Mouse (Mus musculus) duodenum, adult 2 months (tissue): Measurements from ENCODE around the gene Olfr281. TPM values are rescaled to one million over a fixed set of nuclear protein-coding genes. Genes with fewer than 3 reads are reported as not detected.

Experiments used
- polyA plus RNA-seq: library from polyadenylated mRNA; depleted of rRNA; stranded (reverse); fragments of >200 nt; gene quantifications from 2 replicates; pipeline ENCODE4 v1.2.3, GENCODE M21; 2012; ENCODE audit warnings: low replicate concordance; rRNA removed

The Olfr281 gene
- polyA plus RNA-seq: not detected in 2 replicates

GRCm38 (mm10) chr15:98452288-98452687, at the start of gene Olfr281:
Gene Olfr281 (plus strand): TSS chr15:98452588.

GRCm38 (mm10) chr15:98430925-98431324, 21.5 kb upstream of the Olfr281 start, which contains the start of gene Olfr282:
Gene Olfr282 (plus strand): TSS chr15:98431225.

GRCm38 (mm10) chr15:98469596-98469995, 17.2 kb downstream of the Olfr281 start, which contains the start of gene OR5BS1P:
Gene OR5BS1P (plus strand): TSS chr15:98469896.

GRCm38 (mm10) chr15:98482701-98483100, 30.3 kb downstream of the Olfr281 start, which contains the start of gene Lalba:
Gene Lalba (minus strand): TSS chr15:98482721.

GRCm38 (mm10) chr15:98492102-98492501, 39.7 kb downstream of the Olfr281 start, which contains the start of gene Olfr279:
Gene Olfr279 (plus strand): TSS chr15:98492402.

Other genes starting within 250 kb of the Olfr281 start
- gene Gm44579, start 231.6 kb upstream of the Olfr281 start, polyA plus RNA-seq: not detected in 2 replicates
- 0.63 and 1.1 TPM in 2 replicates for gene Olfr287, start 231.5 kb upstream of the Olfr281 start, polyA plus RNA-seq
- gene Olfr286, start 218.1 kb upstream of the Olfr281 start, polyA plus RNA-seq: 0.02 TPM in 2 replicates
- not detected in 2 replicates for gene H1fnt, start 195.3 kb upstream of the Olfr281 start, polyA plus RNA-seq
- gene Zfp641, start 156.4 kb upstream of the Olfr281 start, polyA plus RNA-seq: 0.13 and 0.36 TPM in 2 replicates
- not detected in 2 replicates for gene Olfr285, start 135.2 kb upstream of the Olfr281 start, polyA plus RNA-seq
- gene Olfr284, start 111.6 kb upstream of the Olfr281 start, polyA plus RNA-seq: not detected in 2 replicates
- not detected in 2 replicates for gene Olfr283, start 71.6 kb upstream of the Olfr281 start, polyA plus RNA-seq
- not detected in 2 replicates for gene Olfr282, start 21.4 kb upstream of the Olfr281 start, polyA plus RNA-seq
- not detected in 2 replicates for gene OR5BS1P, start 17.3 kb downstream of the Olfr281 start, polyA plus RNA-seq
- not detected in 2 replicates for gene Lalba, start 30.1 kb downstream of the Olfr281 start, polyA plus RNA-seq
- gene Olfr279, start 39.8 kb downstream of the Olfr281 start, polyA plus RNA-seq: not detected in 2 replicates
- gene Kansl2, start 81.7 kb downstream of the Olfr281 start, polyA plus RNA-seq: 14.6 and 20.2 TPM in 2 replicates
- gene Ccnt1, start 118.3 kb downstream of the Olfr281 start, polyA plus RNA-seq: 1.7 and 2.3 TPM in 2 replicates
- 0.96 TPM in 1 of 2 replicates, not detected in the other for gene 4930415O20Rik, start 118.4 kb downstream of the Olfr281 start, polyA plus RNA-seq
- 46.5 and 77.2 TPM in 2 replicates for gene Adcy6, start 157.5 kb downstream of the Olfr281 start, polyA plus RNA-seq
- gene Cacnb3, start 178.3 kb downstream of the Olfr281 start, polyA plus RNA-seq: 22.9 and 29.1 TPM in 2 replicates
- 18.0 and 23.8 TPM in 2 replicates for gene Ddx23, start 210.3 kb downstream of the Olfr281 start, polyA plus RNA-seq
- 0.88 and 1.3 TPM in 2 replicates for gene Rnd1, start 224.9 kb downstream of the Olfr281 start, polyA plus RNA-seq